Mouse (Mus musculus) kidney, adult 2 months (tissue): Measurements from ENCODE around the gene Slco1a1. TPM values are rescaled to one million over a fixed set of nuclear protein-coding genes. Genes with fewer than 3 reads are reported as not detected.
A peak's percentile ranks its signal among the peaks of the same experiment; 100 is the strongest.
"Not testable (repeated sequence)": the region's sequence is repeated elsewhere in the genome, so short reads cannot be mapped to it uniquely, and the experiment has no call there.

ENCODE experiments used
- DNase-seq: peaks from one replicate; pipeline ENCODE4 v3.0.0; 2021
- H3K27ac ChIP-seq: fragments of 200-500 bp; 2 replicates; pipeline ENCODE4 v1.5.1; 2012; ENCODE audit warnings: low read depth, low read length, control low read depth, inconsistent platforms; ENCODE audit not compliant: insufficient read depth
- H3K27me3 ChIP-seq: fragments of 200-500 bp; replicated peaks from 2 replicates; pipeline ENCODE4 v1.6.1; 2012; ENCODE audit warnings: mild to moderate bottlenecking, moderate library complexity, low read length, inconsistent platforms; ENCODE audit not compliant: control insufficient read depth, insufficient read depth
- H3K36me3 ChIP-seq: fragments of 200-500 bp; 2 replicates; pipeline ENCODE4 v1.6.1; 2012; ENCODE audit warnings: mild to moderate bottlenecking, moderate library complexity, low read length, inconsistent platforms; ENCODE audit not compliant: control insufficient read depth, insufficient read depth
- H3K4me1 ChIP-seq: fragments of 200-500 bp; 2 replicates; pipeline ENCODE4 v1.6.1; 2011; ENCODE audit warnings: low read length; ENCODE audit not compliant: control insufficient read depth, insufficient read depth
- H3K4me3 ChIP-seq: fragments of 200-500 bp; 2 replicates; pipeline ENCODE4 v1.5.1; 2011; ENCODE audit warnings: mild to moderate bottlenecking, low read depth, low read length, control low read depth; ENCODE audit not compliant: insufficient read depth
- CTCF ChIP-seq: fragments of 200-500 bp; conservative IDR thresholded peaks from 2 replicates; pipeline ENCODE4 v1.5.1; 2011; ENCODE audit warnings: low read depth, mild to moderate bottlenecking, control low read depth, low read length, moderate library complexity, mixed read lengths; ENCODE audit not compliant: insufficient read depth, insufficient read length
- POLR2A ChIP-seq: fragments of 200-500 bp; IDR thresholded peaks from one replicate; pipeline ENCODE4 v1.6.1; 2011; ENCODE audit warnings: low read depth, low read length, control low read depth
- WGBS: fragments of 180-500 bp; shearing (Covaris S2); methylation state at CpG from one replicate; pipeline ENCODE4 v1.1.7; 2018; 5-methylcytosine and 5-hydroxymethylcytosine counted together
- polyA plus RNA-seq: library from polyadenylated mRNA; depleted of rRNA; stranded (reverse); fragments of >200 nt; gene quantifications from 2 replicates; pipeline ENCODE4 v1.2.3, GENCODE M21; 2012

The Slco1a1 gene
- polyA plus RNA-seq, 1 experiment, result not detected

DNA sequence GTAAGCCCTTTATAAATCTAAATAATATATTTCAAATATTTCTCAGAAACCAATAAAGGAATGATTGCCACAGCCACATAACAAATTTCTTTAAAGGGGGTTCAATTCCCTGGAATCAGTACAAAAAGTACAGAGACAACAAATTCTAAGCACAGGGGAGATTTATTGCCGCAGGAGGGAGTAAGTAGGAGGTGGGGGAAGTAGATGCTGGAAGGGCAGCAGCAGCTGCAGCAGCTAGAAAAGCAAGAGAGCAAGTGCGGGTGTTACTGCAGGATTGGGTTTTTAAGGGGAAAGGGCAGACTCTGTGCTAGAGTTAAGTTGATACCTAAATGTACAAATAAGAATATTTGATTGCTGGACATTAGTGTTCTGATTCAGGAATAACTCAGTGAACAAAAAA, 57.0 kb downstream of the Slco1a1 start:
- Histone ChIP-seq H3K27ac (no peak overlapping the region), H3K36me3 (no peaks in the 10 kb centered on the region), H3K27me3 (no peaks in the 10 kb centered on the region), H3K4me1 (no peaks in the 10 kb centered on the region), H3K4me3 (no peak overlapping the region)
- WGBS, result 25% methylated on average over 2 of the region's 2 CpGs
- TF ChIP-seq CTCF (no peak), POLR2A (no peak)
- no peak for DNase-seq

DNA sequence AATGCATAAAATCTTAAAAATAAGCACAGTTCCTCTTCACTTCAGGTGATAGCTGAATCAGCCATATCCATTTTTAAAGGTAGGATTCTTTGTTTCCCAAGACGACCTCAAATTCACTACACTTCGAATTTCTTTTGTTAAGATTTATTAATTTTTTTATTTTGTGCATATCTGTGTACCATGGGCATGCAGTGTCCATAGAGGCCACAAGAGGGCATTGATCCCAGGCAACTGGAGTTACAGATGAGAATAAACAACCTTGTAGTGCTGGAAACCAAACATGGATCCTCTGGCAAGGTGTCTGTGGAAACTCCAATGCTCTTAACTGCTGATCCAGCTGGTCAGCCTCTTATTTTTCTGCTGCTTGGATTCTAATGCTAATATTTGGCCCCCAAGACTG, 58.5 kb downstream of the Slco1a1 start:
- Histone ChIP-seq H3K4me3 (no peak overlapping the region), H3K4me1 (no peaks in the 10 kb centered on the region), H3K36me3 (no peaks in the 10 kb centered on the region), H3K27me3 (no peaks in the 10 kb centered on the region), H3K27ac (no peak overlapping the region)
- 71% methylated on average over 2 of the region's 2 CpGs for WGBS
- DNase-seq, result peak; percentile 18
- no peak for TF ChIP-seq POLR2A
- TF ChIP-seq CTCF, result 0 out of 2 replicates have a peak, but pooled peaks have one; percentile 23

DNA sequence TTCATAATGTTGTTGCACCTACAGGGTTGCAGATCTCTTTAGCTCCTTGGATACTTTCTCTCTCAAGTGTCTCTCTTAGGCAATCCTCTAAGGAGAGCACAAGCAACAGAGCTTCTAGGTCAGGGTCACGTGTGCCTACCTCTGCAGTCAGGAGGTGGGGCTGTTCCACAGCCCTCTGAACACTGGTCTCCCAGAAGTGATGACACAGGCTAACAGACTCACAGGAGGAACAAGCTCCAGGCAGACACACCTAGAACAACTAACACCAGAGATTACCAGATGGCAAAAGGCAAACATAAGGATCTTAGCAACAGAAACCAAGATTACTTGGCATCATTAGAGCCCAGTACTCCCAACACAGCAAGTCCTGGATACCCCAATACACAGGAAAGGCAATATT, 64.2 kb downstream of the Slco1a1 start:
- no peaks in the 10 kb centered on the region for H3K4me1 ChIP-seq
- 60% methylated on average over 1 of the region's 1 CpGs for WGBS
- H3K27me3 ChIP-seq, result no peaks in the 10 kb centered on the region
- peak; percentile 57 for DNase-seq
- TF ChIP-seq POLR2A, result no peak
- peak; percentile 22; the same call in 1 of the 2 replicates for TF ChIP-seq CTCF
- no peaks in the 10 kb centered on the region for H3K36me3 ChIP-seq
- H3K4me3 ChIP-seq, result no peak overlapping the region
- H3K27ac ChIP-seq, result no peak overlapping the region

DNA sequence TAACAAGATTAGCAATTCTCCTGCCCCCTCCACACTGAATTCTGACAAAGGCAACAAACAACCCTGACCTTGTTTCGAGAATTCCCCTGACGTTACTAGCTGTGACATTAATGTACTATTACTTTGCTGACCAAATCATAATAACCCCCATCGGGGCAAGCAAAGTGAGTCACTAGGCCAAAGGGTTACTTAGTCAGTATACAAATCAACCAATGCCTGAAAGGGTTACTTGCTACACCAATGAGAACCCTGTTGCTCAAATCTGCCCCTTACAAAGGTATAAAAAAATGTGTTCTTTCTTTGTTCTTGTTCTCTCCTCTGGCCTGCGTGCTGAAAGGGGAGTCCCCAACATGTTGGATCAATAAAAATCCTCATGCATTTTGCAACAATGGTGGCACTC, 71.0 kb downstream of the Slco1a1 start:
- H3K4me1 ChIP-seq, result peaks cover 15% of the 10 kb centered on the region
- not testable (repeated sequence) for H3K36me3 ChIP-seq, H3K4me3 ChIP-seq, H3K27ac ChIP-seq, H3K27me3 ChIP-seq, DNase-seq
- WGBS, result 76% methylated on average over 4 of the region's 4 CpGs

DNA sequence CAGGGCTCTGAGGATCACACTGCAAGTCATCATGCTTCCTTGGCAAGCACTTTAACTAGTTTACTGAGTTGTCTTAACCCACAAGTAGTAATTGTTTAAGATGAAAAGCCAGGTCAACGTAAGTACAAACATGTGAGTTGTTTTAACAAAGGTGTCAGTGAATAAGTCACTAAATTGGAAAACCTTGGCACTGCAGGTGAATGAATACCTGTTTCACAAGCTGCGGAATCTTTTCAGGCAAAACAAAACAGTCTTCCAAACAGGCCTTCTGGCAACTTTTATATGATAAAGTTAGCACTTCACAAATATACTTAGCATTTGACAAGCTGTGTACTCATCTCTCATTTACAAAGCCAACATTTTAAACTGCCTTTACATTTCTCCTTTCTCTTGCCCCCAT, 75.1 kb downstream of the Slco1a1 start:
- peak overlapping the region; percentile 88 for H3K27ac ChIP-seq
- H3K27me3 ChIP-seq, result no peaks in the 10 kb centered on the region
- H3K4me3 ChIP-seq, result no peak overlapping the region
- peak; percentile 57 for DNase-seq
- no peak for TF ChIP-seq CTCF
- no peak for TF ChIP-seq POLR2A
- peaks cover 24% of the 10 kb centered on the region for H3K4me1 ChIP-seq
- no peaks in the 10 kb centered on the region; the same call in 1 of the 2 replicates for H3K36me3 ChIP-seq
- 28% methylated on average over 2 of the region's 2 CpGs for WGBS

DNA sequence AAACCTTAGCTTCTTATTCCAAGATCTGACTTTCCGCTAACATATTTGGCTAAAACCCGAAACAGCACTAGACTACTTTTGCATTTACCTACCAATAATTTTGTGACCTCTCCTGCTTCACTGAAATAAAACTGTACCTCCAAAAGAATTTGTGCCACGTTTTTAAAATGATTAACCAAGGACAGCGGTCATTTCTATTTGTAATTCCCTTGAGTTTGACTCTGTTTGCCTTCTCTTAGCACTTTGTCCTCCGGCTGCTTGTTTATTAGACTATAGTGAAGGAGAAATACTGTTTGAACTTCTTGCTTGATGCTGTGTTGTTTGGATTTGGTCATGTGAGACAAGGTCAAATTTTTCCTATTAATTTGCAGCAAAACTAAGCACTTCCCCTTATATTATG, 78.0 kb downstream of the Slco1a1 start:
- H3K27ac ChIP-seq, result peak overlapping the region; percentile 99

DNA sequence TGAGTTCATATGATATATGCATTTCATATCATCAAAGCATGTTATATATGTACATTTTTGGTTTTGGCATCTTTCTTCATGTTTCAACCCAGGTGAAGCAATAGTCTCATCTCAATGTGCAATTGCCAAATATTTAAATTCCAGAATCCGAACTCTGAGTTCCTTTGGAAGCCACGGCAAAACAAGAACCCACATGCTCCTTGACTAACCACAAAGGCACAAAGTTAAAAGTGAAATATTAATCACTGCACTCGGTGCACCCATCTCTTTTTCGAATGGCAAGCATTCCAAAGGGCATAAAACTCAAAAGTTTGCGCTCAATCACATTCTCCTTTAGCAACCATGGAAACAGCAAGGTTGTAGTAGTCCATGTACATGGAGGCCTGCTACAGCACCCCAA, 80.7 kb downstream of the Slco1a1 start:
- H3K4me3 ChIP-seq, result no peak overlapping the region
- peak; percentile 87 for DNase-seq
- peaks cover 14% of the 10 kb centered on the region for H3K4me1 ChIP-seq
- TF ChIP-seq POLR2A (no peak), CTCF (no peak)
- H3K27me3 ChIP-seq, result no peaks in the 10 kb centered on the region
- H3K36me3 ChIP-seq, result no peaks in the 10 kb centered on the region; the same call in 1 of the 2 replicates
- 55% methylated on average over 5 of the region's 5 CpGs for WGBS
- H3K27ac ChIP-seq, result peak overlapping the region; percentile 80

More for the DNA sequence above, 78.0 kb downstream of the Slco1a1 start:
- WGBS, result 49% methylated on average over 5 of the region's 5 CpGs
- no peaks in the 10 kb centered on the region for H3K27me3 ChIP-seq
- no peak for TF ChIP-seq POLR2A
- no peak for TF ChIP-seq CTCF
- H3K4me1 ChIP-seq, result peaks cover 26% of the 10 kb centered on the region
- H3K36me3 ChIP-seq, result no peaks in the 10 kb centered on the region; the same call in 1 of the 2 replicates
- no peak overlapping the region for H3K4me3 ChIP-seq
- DNase-seq, result peak; percentile 77
